Mouse (Mus musculus) MEL (cell line): ENCODE results near the gene Lce3f. TPM values are rescaled to one million over a fixed set of nuclear protein-coding genes. Genes with fewer than 3 reads are reported as not detected.

Source experiments
- DNase-seq: peaks from one replicate; pipeline ENCODE4 v3.0.0; 2011; ENCODE audit warnings: low read depth, low spot score
- H3K27ac ChIP-seq: 2 replicates; pipeline ENCODE4 v1.5.1; 2012; ENCODE audit warnings: low read depth, mild to moderate bottlenecking, control low read depth, low read length, moderate library complexity; ENCODE audit not compliant: control insufficient read depth
- H3K27me3 ChIP-seq, 2 experiments: fragments of 150-350 bp in 1 of 2; sonication (generic) in 1 of 2; 2 replicates each; pipeline ENCODE4 v1.6.1; 2012; ENCODE audit warnings: low read length in 2 of 2, mild to moderate bottlenecking in 2 of 2, improper control_type of control experiment in 1 of 2, moderate library complexity in 1 of 2; ENCODE audit not compliant: insufficient read depth in 2 of 2, control insufficient read depth in 1 of 2
- H3K36me3 ChIP-seq, 2 experiments: 2 replicates each; pipeline ENCODE4 v1.6.1; 2012 to 2014; ENCODE audit warnings: low read length in 2 of 2, improper control_type of control experiment in 1 of 2, inconsistent platforms in 1 of 2, mild to moderate bottlenecking in 1 of 2; ENCODE audit not compliant: insufficient read depth in 2 of 2, control insufficient read depth in 1 of 2
- H3K4me1 ChIP-seq, 2 experiments: fragments of 150-350 bp in 1 of 2; sonication (generic) in 1 of 2; 2 replicates each; pipeline ENCODE4 v1.6.1; 2012; ENCODE audit warnings: low read length in 2 of 2, improper control_type of control experiment in 1 of 2, mild to moderate bottlenecking in 1 of 2; ENCODE audit not compliant: insufficient read depth in 2 of 2, control insufficient read depth in 1 of 2
- H3K4me3 ChIP-seq, 2 experiments: fragments of 150-350 bp in 1 of 2; sonication (generic) in 1 of 2; 2 replicates each; pipeline ENCODE4 v1.5.1; 2012; ENCODE audit warnings: low read depth in 2 of 2, low read length in 2 of 2, mild to moderate bottlenecking in 2 of 2, moderate library complexity in 2 of 2, control low read depth in 1 of 2, improper control_type of control experiment in 1 of 2; ENCODE audit not compliant: control insufficient read depth in 1 of 2, insufficient read depth in 1 of 2
- H3K79me2 ChIP-seq: 2 replicates; pipeline ENCODE4 v1.6.1; 2012; ENCODE audit warnings: mild to moderate bottlenecking, low read length, moderate library complexity; ENCODE audit not compliant: control insufficient read depth, poor library complexity, insufficient read depth
- H3K9ac ChIP-seq: 2 replicates; pipeline ENCODE4 v1.6.1; 2012; ENCODE audit warnings: low read depth, mild to moderate bottlenecking, control low read depth, low read length, moderate library complexity; ENCODE audit not compliant: control insufficient read depth, poor library complexity, severe bottlenecking
- H3K9me3 ChIP-seq: fragments of 150-350 bp; sonication (generic); replicated peaks from 2 replicates; pipeline ENCODE4 v1.6.1; 2012; ENCODE audit warnings: mild to moderate bottlenecking, low read length, improper control_type of control experiment, moderate library complexity; ENCODE audit not compliant: insufficient read depth
- CHD1 ChIP-seq: IDR thresholded peaks from 2 replicates; pipeline ENCODE4 v1.6.1; 2012; ENCODE audit warnings: low read depth, mild to moderate bottlenecking, inconsistent platforms, low read length, improper control_type of control experiment
- ETS1 ChIP-seq: IDR thresholded peaks from 2 replicates; pipeline ENCODE4 v1.6.1; 2012; ENCODE audit warnings: low read depth, mild to moderate bottlenecking, inconsistent platforms, low read length, improper control_type of control experiment, moderate library complexity
- GATA1 ChIP-seq: IDR thresholded peaks from 2 replicates; pipeline ENCODE4 v1.6.1; 2011; ENCODE audit warnings: low read depth, low read length, improper control_type of control experiment
- KAT2A ChIP-seq: conservative IDR thresholded peaks from 2 replicates; pipeline ENCODE4 v1.6.1; 2012; ENCODE audit warnings: low read depth, low read length, improper control_type of control experiment, inconsistent platforms
- MAFK ChIP-seq: IDR thresholded peaks from 2 replicates; pipeline ENCODE4 v1.6.1; 2011; ENCODE audit warnings: low read depth, mild to moderate bottlenecking, low read length, improper control_type of control experiment, borderline replicate concordance
- MAZ ChIP-seq: IDR thresholded peaks from 2 replicates; pipeline ENCODE4 v1.6.1; 2012; ENCODE audit warnings: low read depth, mild to moderate bottlenecking, inconsistent platforms, low read length, improper control_type of control experiment
- MEF2A ChIP-seq: IDR thresholded peaks from 2 replicates; pipeline ENCODE4 v1.6.1; 2014; ENCODE audit warnings: low read depth, mild to moderate bottlenecking, inconsistent platforms, low read length, improper control_type of control experiment; ENCODE audit not compliant: poor library complexity, insufficient replicate concordance, severe bottlenecking; ENCODE audit errors: extremely low read depth
- MYB ChIP-seq: IDR thresholded peaks from 2 replicates; pipeline ENCODE4 v1.6.1; 2011; ENCODE audit warnings: mild to moderate bottlenecking, low read depth, low read length, improper control_type of control experiment
- MYC ChIP-seq: IDR thresholded peaks from 2 replicates; pipeline ENCODE4 v1.6.1; 2011; ENCODE audit warnings: low read depth, mild to moderate bottlenecking, low read length, improper control_type of control experiment, moderate library complexity
- POLR2AphosphoS5 ChIP-seq: IDR thresholded peaks from 2 replicates; pipeline ENCODE4 v1.6.1; 2012; ENCODE audit warnings: low read depth, borderline replicate concordance, mild to moderate bottlenecking, inconsistent platforms, low read length, moderate library complexity, mixed read lengths
- TAL1 ChIP-seq: IDR thresholded peaks from 2 replicates; pipeline ENCODE4 v1.6.1; 2012; ENCODE audit warnings: mild to moderate bottlenecking, inconsistent platforms, low read length, moderate library complexity, mixed read lengths
- TBP ChIP-seq: IDR thresholded peaks from 2 replicates; pipeline ENCODE4 v1.8.0; 2011; ENCODE audit warnings: low read depth, low read length, improper control_type of control experiment
- TCF12 ChIP-seq: IDR thresholded peaks from 2 replicates; pipeline ENCODE4 v1.6.1; 2014; ENCODE audit warnings: low read depth, mild to moderate bottlenecking, inconsistent platforms, low read length, improper control_type of control experiment, moderate library complexity
- ZC3H11A ChIP-seq: IDR thresholded peaks from 2 replicates; pipeline ENCODE4 v1.6.1; 2012; ENCODE audit warnings: low read depth, mild to moderate bottlenecking, inconsistent platforms, low read length, improper control_type of control experiment
- polyA plus RNA-seq, 2 experiments: library from polyadenylated mRNA; stranded (reverse) in 1 of 2; unstranded in 1 of 2; fragments of >175 nt in 1 of 2; fragments of >200 nt in 1 of 2; gene quantifications; 2 replicates each; pipeline versions ENCODE4 v1.2.1 to v1.2.4; 2012; ENCODE audit warnings: low replicate concordance in 2 of 2, low read depth in 1 of 2; ENCODE audit not compliant: insufficient read length in 2 of 2, insufficient read depth in 1 of 2, missing spikeins in 1 of 2
- total RNA-seq: library from RNA; depleted of rRNA; stranded (reverse); fragments of 300-350 nt; gene quantifications from 2 replicates; pipeline ENCODE4 v1.2.3, GENCODE M21; 2012; rRNA removed

Gene Lce3f
- total RNA-seq (not detected in 2 replicates), polyA plus RNA-seq (not detected)

- H3K27ac ChIP-seq: no peak within 1 kb of the TSS
- DNase-seq: no peak
- no peaks in the 10 kb centered on the region for H3K79me2 ChIP-seq
- no peak within 1 kb of the TSS for H3K9ac ChIP-seq
- H3K27me3 ChIP-seq: no peaks in the 10 kb centered on the region
- TF ChIP-seq MAZ (no peak), ZC3H11A (no peak), MYB (no peak), MAFK (no peak), POLR2AphosphoS5 (no peak), MYC (no peak), ETS1 (no peak)
- no peak within 1 kb of the TSS for H3K4me3 ChIP-seq
- H3K36me3 ChIP-seq: no peaks in the 10 kb centered on the region
- H3K9me3 ChIP-seq: no peaks in the 10 kb centered on the region
- no peaks in the 10 kb centered on the region for H3K4me1 ChIP-seq
Measured at GRCm38 (mm10) chr3:92991926-92992325, at the start of gene Lce3f. Lce3f (plus strand) TSS chr3:92992226.

GRCm38 (mm10) chr3:92944186-92944585 is 47.8 kb upstream of the Lce3f start, which contains the start of gene Lce3c:
Lce3c (plus strand) TSS chr3:92944486.
- Histone ChIP-seq H3K79me2 (no peaks in the 10 kb centered on the region), H3K27me3 (no peaks in the 10 kb centered on the region), H3K9ac (no peak within 1 kb of the TSS), H3K9me3 (no peaks in the 10 kb centered on the region), H3K4me3 (no peak within 1 kb of the TSS), H3K27ac (no peak within 1 kb of the TSS), H3K4me1 (no peaks in the 10 kb centered on the region), H3K36me3 (no peaks in the 10 kb centered on the region)
- DNase-seq: no peak
- TF ChIP-seq KAT2A (no peak), MAFK (no peak), TAL1 (0 out of 2 replicates have a peak, but pooled peaks have one; percentile 3), TCF12 (no peak)

- H3K9me3 ChIP-seq: no peaks in the 10 kb centered on the region
- TF ChIP-seq KAT2A (no peak), TBP (no peak), GATA1 (no peak), TCF12 (no peak), MEF2A (no peak), CHD1 (no peak)
- TF ChIP-seq, all 39 proteins: peak for 0
- no peaks in the 10 kb centered on the region for H3K79me2 ChIP-seq
- H3K27ac ChIP-seq: no peak within 1 kb of the TSS
- H3K36me3 ChIP-seq: no peaks in the 10 kb centered on the region
- no peaks in the 10 kb centered on the region for H3K4me1 ChIP-seq
- no peaks in the 10 kb centered on the region for H3K27me3 ChIP-seq
- no peak for DNase-seq
- H3K4me3 ChIP-seq: no peak within 1 kb of the TSS
- H3K9ac ChIP-seq: no peak within 1 kb of the TSS
Measured at GRCm38 (mm10) chr3:92957090-92957489, 34.9 kb upstream of the Lce3f start, which contains the start of gene Lce3d. Lce3d (plus strand) TSS chr3:92957390.
